Mouse (Mus musculus): ENCODE data around the gene Ahdc1.

Gene Ahdc1

GRCm38 (mm10) chr4:133011028-133011820 is at the start of gene Ahdc1:
Gene Ahdc1, plus strand, starts transcription at chr4:133011260.
- in situ Hi-C loops (cut with MboI, MseI), result no loop called here

GRCm38 (mm10) chr4:132961866-132962265 is 49.2 kb upstream of the Ahdc1 start:
- in situ Hi-C loops (cut with MboI, MseI), result no loop called here

- in situ Hi-C loops (cut with MboI, MseI), result no loop called here
These were observed 48.4 kb upstream of the Ahdc1 start for GRCm38 (mm10) chr4:132962628-132963027.

- in situ Hi-C loops (cut with MboI, MseI), result no loop called here
These were observed 47.6 kb upstream of the Ahdc1 start for GRCm38 (mm10) chr4:132963436-132963835.

- in situ Hi-C loops (cut with MboI, MseI), result no loop called here
These were observed 47.0 kb upstream of the Ahdc1 start for GRCm38 (mm10) chr4:132964064-132964463.

GRCm38 (mm10) chr4:132964473-132964872 is 46.6 kb upstream of the Ahdc1 start:
- in situ Hi-C loops (cut with MboI, MseI), result no loop called here

- in situ Hi-C loops (cut with MboI, MseI), result no loop called here
These were observed 42.7 kb upstream of the Ahdc1 start for GRCm38 (mm10) chr4:132968105-132968938.

- in situ Hi-C loops (cut with MboI, MseI), result no loop called here
These were observed 39.5 kb upstream of the Ahdc1 start for GRCm38 (mm10) chr4:132971601-132972000.

GRCm38 (mm10) chr4:132972101-132972500 is 39.0 kb upstream of the Ahdc1 start:
- in situ Hi-C loops (cut with MboI, MseI), result no loop called here

GRCm38 (mm10) chr4:132972556-132972955 is 38.5 kb upstream of the Ahdc1 start:
- in situ Hi-C loops (cut with MboI, MseI), result no loop called here

GRCm38 (mm10) chr4:132973186-132973585 is 37.9 kb upstream of the Ahdc1 start:
- in situ Hi-C loops (cut with MboI, MseI), result no loop called here

GRCm38 (mm10) chr4:132973814-132974398 is 37.2 kb upstream of the Ahdc1 start, which contains the start of gene Fgr:
Gene Fgr, plus strand, starts transcription at chr4:132974095.
- in situ Hi-C loops (cut with MboI, MseI), result no loop called here

GRCm38 (mm10) chr4:132974904-132975303 is 36.2 kb upstream of the Ahdc1 start:
- in situ Hi-C loops (cut with MboI, MseI), result no loop called here

GRCm38 (mm10) chr4:132975791-132976190 is 35.3 kb upstream of the Ahdc1 start:
- in situ Hi-C loops (cut with MboI, MseI), result no loop called here

- in situ Hi-C loops (cut with MboI, MseI), result no loop called here
These were observed 34.3 kb upstream of the Ahdc1 start for GRCm38 (mm10) chr4:132976729-132977128.

GRCm38 (mm10) chr4:132977597-132977996 is 33.5 kb upstream of the Ahdc1 start:
- in situ Hi-C loops (cut with MboI, MseI), result no loop called here

GRCm38 (mm10) chr4:132979186-132979585 is 31.9 kb upstream of the Ahdc1 start:
- in situ Hi-C loops (cut with MboI, MseI), result no loop called here

- in situ Hi-C loops (cut with MboI, MseI), result no loop called here
These were observed 29.4 kb upstream of the Ahdc1 start for GRCm38 (mm10) chr4:132981621-132982020.

GRCm38 (mm10) chr4:132982999-132983398 is 28.1 kb upstream of the Ahdc1 start:
- in situ Hi-C loops (cut with MboI, MseI), result no loop called here

- in situ Hi-C loops (cut with MboI, MseI), result no loop called here
These were observed 27.2 kb upstream of the Ahdc1 start for GRCm38 (mm10) chr4:132983664-132984512.

Measured in regulatory T cell (primary cell).